Mouse (Mus musculus) lung, postnatal 0 days (tissue): ENCODE data around the gene Stmn3.

Experiments
- CTCF ChIP-seq: IDR thresholded peaks from 2 replicates; pipeline ENCODE4 v1.5.1; 2016; ENCODE audit warnings: antibody characterized with exemption, mild to moderate bottlenecking
- EP300 ChIP-seq: IDR thresholded peaks from 2 replicates; pipeline ENCODE4 v1.6.1; 2016; ENCODE audit warnings: antibody characterized with exemption, mild to moderate bottlenecking, control low read depth

- TF ChIP-seq CTCF (no peak), EP300 (no peak)
Measured at GRCm38 (mm10) chr2:181277866-181278265, 36.4 kb downstream of the Stmn3 start.
